Mouse (Mus musculus) olfactory bulb, adult 2 months (tissue): ENCODE results near the gene Ap5s1. TPM values are rescaled to one million over a fixed set of nuclear protein-coding genes. Genes with fewer than 3 reads are reported as not detected.
A peak's percentile ranks its signal among the peaks of the same experiment; 100 is the strongest.

ENCODE experiments used
- H3K27ac ChIP-seq: fragments of 200-500 bp; 2 replicates; pipeline ENCODE4 v1.5.1; 2012; ENCODE audit warnings: low read depth, low read length; ENCODE audit not compliant: insufficient read depth
- H3K4me1 ChIP-seq: fragments of 200-500 bp; 2 replicates; pipeline ENCODE4 v1.6.1; 2012; ENCODE audit warnings: low read length; ENCODE audit not compliant: control insufficient read depth, insufficient read depth
- H3K4me3 ChIP-seq: fragments of 200-500 bp; 2 replicates; pipeline ENCODE4 v1.5.1; 2012; ENCODE audit warnings: mild to moderate bottlenecking, low read depth, low read length, moderate library complexity; ENCODE audit not compliant: insufficient read depth
- CTCF ChIP-seq: fragments of 200-500 bp; IDR thresholded peaks from 2 replicates; pipeline ENCODE4 v1.5.1; 2012; ENCODE audit warnings: low read depth, mild to moderate bottlenecking, low read length, moderate library complexity; ENCODE audit not compliant: insufficient read depth
- POLR2A ChIP-seq: fragments of 200-500 bp; IDR thresholded peaks from 2 replicates; pipeline ENCODE4 v1.6.1; 2012; ENCODE audit warnings: mild to moderate bottlenecking, low read depth, low read length, moderate library complexity; ENCODE audit not compliant: insufficient read depth
- WGBS: fragments of 180-500 bp; shearing (Covaris S2); methylation state at CpG from one replicate; pipeline ENCODE4 v1.1.7; 2018; 5-methylcytosine and 5-hydroxymethylcytosine counted together
- polyA plus RNA-seq: library from polyadenylated mRNA; stranded (reverse); fragments of >200 nt; gene quantifications from 2 replicates; pipeline ENCODE4 v1.2.4, GENCODE M21; 2012; ENCODE audit warnings: low replicate concordance; ENCODE audit not compliant: missing spikeins, insufficient read depth, insufficient read length

Gene Ap5s1
- polyA plus RNA-seq, 1 experiment, result not detected

DNA sequence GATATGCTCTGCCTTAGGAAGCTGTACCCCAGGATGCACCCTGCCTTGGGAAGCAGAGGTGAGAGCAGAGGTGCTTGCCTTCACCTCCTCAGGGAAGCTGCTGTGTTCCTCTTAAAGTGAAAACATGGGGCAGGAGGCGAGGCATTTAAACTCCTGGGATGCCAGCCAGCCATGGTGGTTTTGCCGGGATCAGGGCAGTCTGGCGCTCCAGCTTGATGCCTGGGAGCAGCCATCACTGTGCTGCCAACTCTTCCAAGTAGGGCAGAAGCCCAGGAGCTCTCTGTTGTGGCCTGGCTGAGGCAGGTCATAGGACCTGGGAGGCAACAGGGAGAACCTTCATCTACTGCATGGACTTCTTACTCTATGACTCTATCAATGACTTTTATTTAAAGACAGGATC is 5.6 kb upstream of the Ap5s1 start:
- WGBS, result 59% methylated on average over 3 of the region's 3 CpGs
- H3K4me3 ChIP-seq, result no peak overlapping the region
- no peak for TF ChIP-seq POLR2A
- TF ChIP-seq CTCF, result no peak
- no peak overlapping the region for H3K27ac ChIP-seq
- H3K4me1 ChIP-seq, result peaks cover 5% of the 10 kb centered on the region

- Histone ChIP-seq H3K27ac (no peak overlapping the region; the same call in 1 of the 2 replicates), H3K4me3 (no peak overlapping the region), H3K4me1 (peaks cover 5% of the 10 kb centered on the region)
- 73% methylated on average over 6 of the region's 6 CpGs for WGBS
- TF ChIP-seq POLR2A, result no peak
- no peak for TF ChIP-seq CTCF
Measured at GRCm38 (mm10) chr2:131203816-131204409, 3.0 kb upstream of the Ap5s1 start.

DNA sequence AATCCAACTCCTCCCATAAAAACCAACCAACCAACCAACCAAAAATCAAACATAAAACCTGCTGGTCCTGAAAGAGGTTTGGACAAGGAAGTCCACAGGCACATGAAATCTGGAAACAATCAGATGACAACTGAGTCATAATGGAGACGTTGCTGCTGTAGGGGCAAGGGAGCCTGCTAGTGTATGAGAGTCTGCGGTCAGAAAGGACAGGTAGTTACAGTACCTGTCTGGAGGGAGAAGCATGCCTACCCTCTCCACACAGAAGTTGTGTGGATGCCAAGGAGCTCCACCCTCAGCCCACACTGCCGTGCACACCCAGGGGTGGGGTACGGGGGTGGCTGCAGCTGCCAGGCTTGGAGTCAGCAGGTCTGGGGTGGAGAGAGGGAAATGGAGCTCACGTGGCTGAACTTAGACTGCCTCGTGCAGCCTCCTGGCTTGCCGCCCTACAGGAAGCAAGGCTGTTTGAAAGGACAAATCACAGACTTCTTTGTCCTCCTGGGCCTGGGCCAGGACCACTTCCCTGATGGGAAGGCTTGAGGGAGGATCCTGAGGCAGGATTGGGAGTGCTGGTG is 2.4 kb upstream of the Ap5s1 start:
- TF ChIP-seq POLR2A (no peak), CTCF (no peak)
- peaks cover 5% of the 10 kb centered on the region for H3K4me1 ChIP-seq
- H3K4me3 ChIP-seq, result no peak overlapping the region
- WGBS, result 13% methylated on average over 7 of the region's 7 CpGs
- peak overlapping the region; percentile 66 for H3K27ac ChIP-seq

DNA sequence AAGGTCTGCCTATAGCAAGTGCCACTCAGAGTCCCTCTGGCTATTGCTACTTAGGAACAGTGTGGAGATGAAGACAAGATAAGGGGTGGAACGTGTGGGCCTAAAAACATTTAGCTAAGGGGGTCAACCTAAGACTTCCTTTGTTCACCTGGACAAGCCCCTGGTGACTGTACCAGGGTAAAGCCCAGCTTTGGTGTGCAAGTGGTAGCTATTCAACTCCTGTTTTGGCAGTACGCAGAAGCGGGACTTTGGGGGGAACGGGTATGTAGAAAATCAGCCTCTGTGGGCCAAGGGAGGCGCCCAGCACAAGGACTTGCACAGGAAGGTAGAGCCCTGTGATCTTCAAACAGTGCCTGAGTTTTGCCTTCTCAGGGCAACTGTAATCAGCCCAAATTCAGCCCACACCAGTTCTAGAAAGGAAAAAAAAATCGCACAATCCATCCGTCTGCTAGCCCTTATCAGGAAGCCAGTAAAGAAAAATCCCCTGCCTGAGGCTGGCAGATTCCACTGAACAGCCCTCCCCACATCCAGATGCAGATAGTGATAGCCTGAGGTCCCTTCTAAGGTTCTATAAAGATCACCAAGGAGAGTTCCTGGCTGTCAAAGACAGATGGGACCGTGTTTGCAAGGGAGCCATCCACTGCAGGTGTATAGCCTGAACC is 1.2 kb upstream of the Ap5s1 start:
- Histone ChIP-seq H3K4me1 (peaks cover 5% of the 10 kb centered on the region), H3K4me3 (no peak overlapping the region), H3K27ac (no peak overlapping the region)
- TF ChIP-seq POLR2A (no peak), CTCF (no peak)
- 89% methylated on average over 8 of the region's 8 CpGs for WGBS

DNA sequence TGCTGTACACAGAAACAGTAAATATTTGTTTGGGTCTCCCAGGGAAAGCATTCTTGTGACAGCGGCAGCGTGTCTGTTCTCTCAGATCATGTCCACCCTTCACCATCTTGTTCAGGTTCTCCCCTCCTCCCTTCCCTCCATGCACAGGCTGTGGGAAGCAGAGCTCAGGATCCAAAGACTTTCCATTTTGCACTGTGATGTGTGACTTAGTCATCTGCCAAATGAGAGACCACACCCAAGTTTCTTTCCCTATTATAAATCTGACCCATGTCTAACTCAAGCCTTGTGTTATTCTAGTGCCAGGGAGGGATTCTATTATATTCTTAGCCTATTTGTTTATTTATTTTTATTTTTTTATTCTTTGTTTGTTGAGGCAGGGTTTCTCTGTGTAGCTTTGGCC is 1.5 kb downstream of the Ap5s1 start:
- no peak for TF ChIP-seq CTCF
- no peak for TF ChIP-seq POLR2A
- Histone ChIP-seq H3K4me1 (peaks cover 24% of the 10 kb centered on the region), H3K27ac (no peak overlapping the region), H3K4me3 (no peak overlapping the region)
- 93% methylated on average over 2 of the region's 2 CpGs for WGBS

DNA sequence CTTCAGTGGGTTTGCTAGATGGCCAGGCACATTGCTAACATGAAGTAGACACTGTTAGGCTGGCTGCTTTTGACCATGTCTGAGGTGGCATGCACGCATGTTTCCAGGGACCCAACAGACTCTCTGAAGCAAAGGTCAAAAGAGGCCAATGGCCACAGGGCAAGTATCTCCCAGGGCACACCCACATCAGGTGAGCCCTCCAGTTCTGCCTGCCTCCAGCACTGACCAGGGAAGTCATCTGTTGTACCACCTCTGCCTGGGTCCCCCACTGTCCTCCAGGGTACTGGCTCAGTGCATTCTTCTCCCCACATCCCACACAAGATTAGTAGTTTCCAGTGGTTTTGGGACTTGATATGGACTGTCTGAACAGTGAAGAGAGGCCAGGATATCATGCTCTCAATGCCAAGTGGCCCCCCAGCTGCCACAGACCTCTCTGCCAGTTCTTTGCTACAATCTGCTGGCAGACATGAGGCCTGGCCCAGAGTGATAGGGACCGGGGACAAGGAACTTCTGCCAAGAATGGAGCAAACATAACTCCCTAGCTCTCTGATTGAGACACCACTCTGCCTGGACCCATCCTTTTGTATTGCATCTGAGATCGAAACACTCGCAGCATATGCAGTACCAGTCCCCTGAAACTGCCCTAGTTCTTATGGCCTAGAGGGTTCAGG is 2.4 kb downstream of the Ap5s1 start:
- H3K4me3 ChIP-seq, result no peak overlapping the region
- WGBS, result 66% methylated on average over 4 of the region's 4 CpGs
- TF ChIP-seq CTCF (no peak), POLR2A (no peak)
- H3K27ac ChIP-seq, result peak overlapping the region; percentile 92
- peaks cover 24% of the 10 kb centered on the region for H3K4me1 ChIP-seq

- under 1% methylated on average over 50 of the region's 50 CpGs for WGBS
- Histone ChIP-seq H3K4me3 (peak overlapping the region; percentile 69), H3K4me1 (peaks cover 19% of the 10 kb centered on the region), H3K27ac (peak overlapping the region; percentile 92)
- TF ChIP-seq CTCF (peak; percentile 100), POLR2A (peak; percentile 81)
Measured at GRCm38 (mm10) chr2:131209969-131210792, 3.3 kb downstream of the Ap5s1 start.

- Histone ChIP-seq H3K4me1 (peaks cover 19% of the 10 kb centered on the region), H3K27ac (no peak overlapping the region), H3K4me3 (peak overlapping the region; percentile 69)
- WGBS, result 31% methylated on average over 9 of the region's 9 CpGs
- TF ChIP-seq POLR2A (no peak), CTCF (no peak)
Measured at GRCm38 (mm10) chr2:131211026-131211615, 4.2 kb downstream of the Ap5s1 start.
